Mouse (Mus musculus): ENCODE measurements around the gene Sorbs1. TPM values are rescaled to one million over a fixed set of nuclear protein-coding genes. Genes with fewer than 3 reads are reported as not detected.

Sorbs1 gene
- polyA plus RNA-seq, 1 experiment from 2014 or later = 39.0 TPM

GRCm38 (mm10) chr19:40391469-40391868 lies 122.1 kb downstream of the Sorbs1 start:
- Histone ChIP-seq H3K4me1 (peaks cover 18% of the 10 kb centered on the region), H3K9me3 (no peaks in the 10 kb centered on the region), H3K4me3 (no peak overlapping the region), H3K36me3 (replicated peaks) (no peaks in the 10 kb centered on the region), H3K27me3 (ENCODE audit: poor library complexity, severe bottlenecking) (no peaks in the 10 kb centered on the region), H3K27ac (no peak overlapping the region)
- WGBS = 26% methylated on average over 6 of the region's 6 CpGs
- peak; percentile 78 for DNase-seq (ENCODE audit: extremely low spot score, low spot score)

GRCm38 (mm10) chr19:40386916-40387315 lies 126.7 kb downstream of the Sorbs1 start:
- Histone ChIP-seq H3K27ac (no peak overlapping the region), H3K9me3 (no peaks in the 10 kb centered on the region), H3K27me3 (ENCODE audit: poor library complexity, severe bottlenecking) (no peaks in the 10 kb centered on the region), H3K36me3 (replicated peaks) (no peaks in the 10 kb centered on the region), H3K4me3 (no peak overlapping the region), H3K4me1 (peaks cover 3% of the 10 kb centered on the region; the same call in 1 of the 2 replicates)
- 93% methylated on average over 3 of the region's 3 CpGs for WGBS
- DNase-seq (ENCODE audit: extremely low spot score, low spot score) = no peak

- DNase-seq (ENCODE audit: extremely low spot score, low spot score) = no peak
- H3K27me3 ChIP-seq (ENCODE audit: poor library complexity, severe bottlenecking) = no peaks in the 10 kb centered on the region
- no peak overlapping the region for H3K27ac ChIP-seq
- no peaks in the 10 kb centered on the region for H3K36me3 ChIP-seq (replicated peaks)
- H3K9me3 ChIP-seq = no peaks in the 10 kb centered on the region
- WGBS = 96% methylated on average over 3 of the region's 3 CpGs
- no peaks in the 10 kb centered on the region for H3K4me1 ChIP-seq
- H3K4me3 ChIP-seq = no peak overlapping the region
These were observed 128.2 kb downstream of the Sorbs1 start for GRCm38 (mm10) chr19:40385334-40385733.

GRCm38 (mm10) chr19:40383931-40384330 lies 129.6 kb downstream of the Sorbs1 start:
- H3K4me1 ChIP-seq = no peaks in the 10 kb centered on the region
- no peaks in the 10 kb centered on the region for H3K9me3 ChIP-seq
- H3K4me3 ChIP-seq = no peak overlapping the region
- H3K27me3 ChIP-seq (ENCODE audit: poor library complexity, severe bottlenecking) = no peaks in the 10 kb centered on the region
- no peak for DNase-seq (ENCODE audit: extremely low spot score, low spot score)
- no peak overlapping the region for H3K27ac ChIP-seq
- H3K36me3 ChIP-seq (replicated peaks) = no peaks in the 10 kb centered on the region
- 43% methylated on average over 5 of the region's 5 CpGs for WGBS

- Histone ChIP-seq H3K36me3 (replicated peaks) (no peaks in the 10 kb centered on the region; the same call in 1 of the 2 replicates), H3K27ac (no peak overlapping the region), H3K4me1 (0 out of 2 replicates have a peak, but pooled peaks cover 2% of the 10 kb centered on the region), H3K9me3 (no peaks in the 10 kb centered on the region), H3K27me3 (ENCODE audit: poor library complexity, severe bottlenecking) (no peaks in the 10 kb centered on the region), H3K4me3 (no peak overlapping the region)
- no peak for DNase-seq (ENCODE audit: extremely low spot score, low spot score)
- 83% methylated on average over 3 of the region's 3 CpGs for WGBS
These were observed 132.9 kb downstream of the Sorbs1 start for GRCm38 (mm10) chr19:40380656-40381055.

- Histone ChIP-seq H3K27ac (no peak overlapping the region), H3K4me3 (no peak overlapping the region), H3K9me3 (no peaks in the 10 kb centered on the region), H3K4me1 (0 out of 2 replicates have a peak, but pooled peaks cover 2% of the 10 kb centered on the region), H3K27me3 (ENCODE audit: poor library complexity, severe bottlenecking) (no peaks in the 10 kb centered on the region), H3K36me3 (replicated peaks) (no peaks in the 10 kb centered on the region; the same call in 1 of the 2 replicates)
- WGBS = 80% methylated on average over 6 of the region's 6 CpGs
- DNase-seq (ENCODE audit: extremely low spot score, low spot score) = no peak
These were observed 133.6 kb downstream of the Sorbs1 start for GRCm38 (mm10) chr19:40380005-40380404.

- H3K4me1 ChIP-seq = 0 out of 2 replicates have a peak, but pooled peaks cover 2% of the 10 kb centered on the region
These were observed 134.5 kb downstream of the Sorbs1 start for GRCm38 (mm10) chr19:40379081-40379480.

GRCm38 (mm10) chr19:40377632-40378031 lies 135.9 kb downstream of the Sorbs1 start:
- Histone ChIP-seq H3K9me3 (no peaks in the 10 kb centered on the region), H3K27me3 (ENCODE audit: poor library complexity, severe bottlenecking) (no peaks in the 10 kb centered on the region), H3K27ac (no peak overlapping the region), H3K36me3 (replicated peaks) (no peaks in the 10 kb centered on the region; the same call in 1 of the 2 replicates), H3K4me3 (no peak overlapping the region), H3K4me1 (0 out of 2 replicates have a peak, but pooled peaks cover 2% of the 10 kb centered on the region)
- no peak for DNase-seq (ENCODE audit: extremely low spot score, low spot score)
- WGBS = 90% methylated on average over 14 of the region's 14 CpGs

More at GRCm38 (mm10) chr19:40379081-40379480, 134.5 kb downstream of the Sorbs1 start:
- no peaks in the 10 kb centered on the region for H3K9me3 ChIP-seq
- 93% methylated on average over 4 of the region's 4 CpGs for WGBS
- no peak for DNase-seq (ENCODE audit: extremely low spot score, low spot score)
- no peak overlapping the region for H3K4me3 ChIP-seq
- H3K36me3 ChIP-seq (replicated peaks) = no peaks in the 10 kb centered on the region; the same call in 1 of the 2 replicates
- H3K27me3 ChIP-seq (ENCODE audit: poor library complexity, severe bottlenecking) = no peaks in the 10 kb centered on the region
- H3K27ac ChIP-seq = no peak overlapping the region

GRCm38 (mm10) chr19:40376566-40377281 lies 136.9 kb downstream of the Sorbs1 start:
- H3K36me3 ChIP-seq (replicated peaks) = no peaks in the 10 kb centered on the region; the same call in 1 of the 2 replicates
- peaks cover 8% of the 10 kb centered on the region; the same call in 1 of the 2 replicates for H3K4me1 ChIP-seq
- 85% methylated on average over 21 of the region's 21 CpGs for WGBS

GRCm38 (mm10) chr19:40374720-40375119 lies 138.9 kb downstream of the Sorbs1 start:
- DNase-seq (ENCODE audit: extremely low spot score, low spot score) = no peak
- WGBS = 71% methylated on average over 2 of the region's 2 CpGs
- Histone ChIP-seq H3K4me3 (no peak overlapping the region), H3K4me1 (peaks cover 10% of the 10 kb centered on the region; the same call in 1 of the 2 replicates), H3K36me3 (replicated peaks) (no peaks in the 10 kb centered on the region; the same call in 1 of the 2 replicates), H3K27me3 (ENCODE audit: poor library complexity, severe bottlenecking) (no peaks in the 10 kb centered on the region), H3K27ac (no peak overlapping the region), H3K9me3 (no peaks in the 10 kb centered on the region)

More at GRCm38 (mm10) chr19:40376566-40377281, 136.9 kb downstream of the Sorbs1 start:
- Histone ChIP-seq H3K9me3 (no peaks in the 10 kb centered on the region), H3K27ac (peak overlapping the region; percentile 20; the same call in 1 of the 2 replicates), H3K27me3 (ENCODE audit: poor library complexity, severe bottlenecking) (no peaks in the 10 kb centered on the region), H3K4me3 (no peak overlapping the region)
- no peak for DNase-seq (ENCODE audit: extremely low spot score, low spot score)

- WGBS = 90% methylated on average over 5 of the region's 5 CpGs
- Histone ChIP-seq H3K9me3 (no peaks in the 10 kb centered on the region), H3K27ac (no peak overlapping the region), H3K4me3 (no peak overlapping the region), H3K4me1 (peaks cover 10% of the 10 kb centered on the region; the same call in 1 of the 2 replicates), H3K36me3 (replicated peaks) (no peaks in the 10 kb centered on the region; the same call in 1 of the 2 replicates), H3K27me3 (ENCODE audit: poor library complexity, severe bottlenecking) (no peaks in the 10 kb centered on the region)
- no peak for DNase-seq (ENCODE audit: extremely low spot score, low spot score)
These were observed 140.9 kb downstream of the Sorbs1 start for GRCm38 (mm10) chr19:40372679-40373078.

GRCm38 (mm10) chr19:40371866-40372265 lies 141.7 kb downstream of the Sorbs1 start:
- no peaks in the 10 kb centered on the region; the same call in 1 of the 2 replicates for H3K36me3 ChIP-seq (replicated peaks)
- no peak overlapping the region for H3K27ac ChIP-seq
- H3K27me3 ChIP-seq (ENCODE audit: poor library complexity, severe bottlenecking) = no peaks in the 10 kb centered on the region
- DNase-seq (ENCODE audit: extremely low spot score, low spot score) = no peak
- H3K9me3 ChIP-seq = no peaks in the 10 kb centered on the region
- no peak overlapping the region for H3K4me3 ChIP-seq
- peaks cover 14% of the 10 kb centered on the region for H3K4me1 ChIP-seq
- WGBS = 68% methylated on average over 4 of the region's 4 CpGs
